Comparison of ENCODE assay signal across 34 mouse cellular contexts in the genomic region with DNA sequence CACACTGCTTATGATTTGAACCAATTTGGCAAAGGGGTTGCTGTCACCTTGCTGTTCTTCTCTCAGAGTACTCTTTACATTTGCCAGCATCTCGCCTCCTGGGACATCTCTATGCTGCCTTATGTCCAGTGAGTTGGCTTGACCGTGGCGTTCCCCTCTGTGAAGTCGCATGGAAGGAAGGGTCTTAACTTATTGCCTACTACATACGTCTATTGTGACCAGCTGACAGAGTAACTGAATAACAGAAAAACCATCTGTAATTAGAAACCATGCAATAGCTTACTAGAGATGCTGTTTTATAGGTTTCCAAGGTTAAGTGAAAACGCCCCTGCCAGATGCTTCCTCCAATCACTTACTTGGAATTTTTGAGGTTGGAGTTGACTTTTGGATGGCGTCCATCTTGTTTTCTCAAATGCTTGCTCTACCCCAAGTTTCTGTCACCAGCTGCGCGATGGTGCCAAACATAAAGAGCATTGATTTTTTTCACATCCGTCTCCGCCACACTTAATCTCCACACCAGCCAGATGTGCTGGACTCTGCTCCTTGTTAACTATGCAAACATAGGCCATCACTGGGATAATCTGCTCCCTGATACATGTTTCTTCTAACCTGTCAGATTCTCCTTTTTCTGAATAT.
DNase-seq lines count a peak whose midpoint lies in the region; ATAC-seq and TF ChIP-seq lines count a peak whose summit lies in the region.
"Had no signal": no experiment of that assay in that cellular context is flagged by ENCODE, and none has a peak within 500 bp of the region (broad histone marks: within the 10 kb centered on the region; RNA-seq: fewer than 3 reads in every experiment).

No protein-coding gene starts in this region.

- H3K27ac ChIP-seq in limb, embryonic 14.5 days (replicated peaks; ENCODE audit: low read depth, low read length), result no peak overlapping the region
- no peak overlapping the region for H3K27ac ChIP-seq in limb, embryonic 10.5 days
- no peak overlapping the region for H3K27ac ChIP-seq in heart, postnatal 0 days (ENCODE audit: low read depth)
- H3K27ac ChIP-seq: embryonic facial prominence, embryonic 15.5 days; forebrain, embryonic 12.5 days; heart, adult 2 months; hindbrain, embryonic 10.5 days; hindbrain, embryonic 15.5 days; kidney, embryonic 15.5 days; liver, embryonic 14.5 days had no signal

- DNase-seq in heart, adult 11 months, result peak; percentile 95
- no peak for DNase-seq in heart, postnatal 36 days
- DNase-seq in limb, embryonic 14.5 days (ENCODE audit: low spot score), result peak; percentile 63
- no peak for DNase-seq in limb, embryonic 10.5 days (ENCODE audit: low spot score)
- DNase-seq in 3T3-L1 (ENCODE audit: low read depth, low spot score), result peak; percentile 89
- DNase-seq in heart, postnatal 0 days (ENCODE audit: low spot score), result peak; percentile 27
- no peak for DNase-seq in layer of hippocampus, adult 11-12 months (ENCODE audit: low spot score)
- no peak for DNase-seq in layer of hippocampus, adult 9-11 months
- DNase-seq: adrenal gland, adult 2 months; adrenal gland, postnatal 36 days; cerebellum, adult 18-20 months; cerebellum, postnatal 10 days; gastrocnemius, postnatal 10 days; kidney, adult 18-20 months; kidney, postnatal 36 days; layer of hippocampus, postnatal 36 days; left cerebral cortex, postnatal 4 days; liver; lung, adult 2 months; right cerebral cortex, postnatal 25 days; spleen, adult 18-20 months; thymus, adult 2 months; thymus, postnatal 36 days had no signal

- TF ChIP-seq CTCF in heart, postnatal 0 days (IDR thresholded peaks at IDR 0.05; ENCODE audit: low read depth), result no peak

- no peak overlapping the region for H3K9ac ChIP-seq in limb, embryonic 14.5 days (ENCODE audit: low read depth, low read length, severe bottlenecking)
- no peak overlapping the region for H3K9ac ChIP-seq in heart, postnatal 0 days (replicated peaks; ENCODE audit: low read depth, low read length)
- H3K9ac ChIP-seq: embryonic facial prominence, embryonic 15.5 days; forebrain, embryonic 12.5 days; hindbrain, embryonic 15.5 days; kidney, embryonic 15.5 days; liver, embryonic 14.5 days had no signal

- no peak for ATAC-seq in limb, embryonic 14.5 days (ENCODE audit: low FRiP score, low read depth)
- peak; percentile 30 for ATAC-seq in heart, postnatal 0 days (ENCODE audit: insufficient read depth, low read depth)
- ATAC-seq: CD4-positive, CD25-positive, alpha-beta regulatory T cell, adult 4 months; inflammation-experienced regulatory T-cells, adult 6 months; midbrain, embryonic 16.5 days had no signal

- no peak overlapping the region for H3K4me2 ChIP-seq in limb, embryonic 14.5 days (replicated peaks; ENCODE audit: low read depth, low read length, severe bottlenecking)
- no peak overlapping the region for H3K4me2 ChIP-seq in heart, postnatal 0 days (ENCODE audit: low read depth, low read length)
- H3K4me2 ChIP-seq: embryonic facial prominence, embryonic 15.5 days; forebrain, embryonic 12.5 days; hindbrain, embryonic 15.5 days; kidney, embryonic 15.5 days; midbrain, embryonic 11.5 days had no signal

- no peaks in the 10 kb centered on the region for H3K27me3 ChIP-seq in limb, embryonic 14.5 days (ENCODE audit: control insufficient read depth, insufficient read depth, low read length)
- H3K27me3 ChIP-seq in limb, embryonic 10.5 days (ENCODE audit: low read depth, poor library complexity, severe bottlenecking), result no peaks in the 10 kb centered on the region
- no peaks in the 10 kb centered on the region; the same call in 1 of the 2 replicates for H3K27me3 ChIP-seq in heart, postnatal 0 days (ENCODE audit: control insufficient read depth, insufficient read depth, low read length)
- H3K27me3 ChIP-seq: embryonic facial prominence, embryonic 15.5 days; forebrain, embryonic 12.5 days; hindbrain, embryonic 15.5 days; kidney, embryonic 15.5 days had no signal

- H3K36me3 ChIP-seq in limb, embryonic 14.5 days (ENCODE audit: control insufficient read depth, insufficient read depth, low read length), result no peaks in the 10 kb centered on the region
- H3K36me3 ChIP-seq in limb, embryonic 10.5 days, result no peaks in the 10 kb centered on the region
- no peaks in the 10 kb centered on the region for H3K36me3 ChIP-seq in heart, postnatal 0 days (replicated peaks; ENCODE audit: control insufficient read depth, insufficient read depth, low read length)
- H3K36me3 ChIP-seq: embryonic facial prominence, embryonic 15.5 days; forebrain, embryonic 12.5 days; hindbrain, embryonic 10.5 days; hindbrain, embryonic 15.5 days; kidney, embryonic 15.5 days had no signal

- WGBS in limb, embryonic 14.5 days, result 80% methylated on average over 11 of the region's 11 CpGs
- 91% methylated on average over 11 of the region's 11 CpGs for WGBS in limb, embryonic 10.5 days
- 78% methylated on average over 11 of the region's 11 CpGs for WGBS in heart, postnatal 0 days

- TF ChIP-seq EP300 in heart, postnatal 0 days (IDR thresholded peaks at IDR 0.05; ENCODE audit: low read depth), result no peak

- H3K9me3 ChIP-seq in limb, embryonic 14.5 days (ENCODE audit: control insufficient read depth, low read length), result no peaks in the 10 kb centered on the region
- H3K9me3 ChIP-seq in limb, embryonic 10.5 days (replicated peaks), result no peaks in the 10 kb centered on the region
- no peaks in the 10 kb centered on the region; the same call in 1 of the 2 replicates for H3K9me3 ChIP-seq in heart, postnatal 0 days (replicated peaks; ENCODE audit: control insufficient read depth, low read length)
- H3K9me3 ChIP-seq: embryonic facial prominence, embryonic 15.5 days; forebrain, embryonic 12.5 days; hindbrain, embryonic 10.5 days; hindbrain, embryonic 15.5 days; kidney, embryonic 15.5 days had no signal

- H3K4me3 ChIP-seq in limb, embryonic 14.5 days (replicated peaks; ENCODE audit: low read length), result no peak overlapping the region
- no peak overlapping the region for H3K4me3 ChIP-seq in limb, embryonic 10.5 days
- no peak overlapping the region for H3K4me3 ChIP-seq in heart, postnatal 0 days (ENCODE audit: low read depth, low read length)
- H3K4me3 ChIP-seq: embryonic facial prominence, embryonic 15.5 days; forebrain, embryonic 12.5 days; heart, adult 2 months; hindbrain, embryonic 10.5 days; hindbrain, embryonic 15.5 days; kidney, embryonic 15.5 days had no signal

- peaks cover 11% of the 10 kb centered on the region for H3K4me1 ChIP-seq in limb, embryonic 14.5 days (ENCODE audit: control insufficient read depth, insufficient read depth, low read length)
- H3K4me1 ChIP-seq in limb, embryonic 10.5 days, result peaks cover 13% of the 10 kb centered on the region
- no peaks in the 10 kb centered on the region for H3K4me1 ChIP-seq in heart, postnatal 0 days (ENCODE audit: control insufficient read depth, insufficient read depth)
- H3K4me1 ChIP-seq: forebrain, embryonic 12.5 days; hindbrain, embryonic 10.5 days; hindbrain, embryonic 15.5 days had no signal

- intact Hi-C loops in heart, postnatal 36 days (cut with DNase I), result no loop called here

- TF ChIP-seq POLR2A in limb, embryonic 14.5 days (IDR thresholded peaks at IDR 0.05; ENCODE audit: borderline replicate concordance, extremely low read depth, insufficient read depth, insufficient read length), result no peak

Comparison
In these comparisons a context has a peak if more than half of its experiments do, and no peak if none do; other contexts are left out.
1. DNase-seq: peak in heart, adult 11 months (single experiment), limb, embryonic 14.5 days (single experiment), 3T3-L1 (single experiment) and heart, postnatal 0 days (single experiment); none in heart, postnatal 36 days (0 of 2), limb, embryonic 10.5 days (single experiment), layer of hippocampus, adult 11-12 months (single experiment) and layer of hippocampus, adult 9-11 months (single experiment).